Mouse (Mus musculus): ENCODE results near the gene Ros1. TPM values are rescaled to one million over a fixed set of nuclear protein-coding genes. Genes with fewer than 3 reads are reported as not detected.

Ros1 gene
- polyA plus RNA-seq, 1 experiment = not detected

GRCm38 (mm10) chr10:52174376-52174775 is 20.7 kb downstream of the Ros1 start:
- no peak overlapping the region for H3K27ac ChIP-seq (ENCODE audit: control insufficient read depth, insufficient read depth, low read depth, low read length, poor library complexity)
- H3K4me3 ChIP-seq (replicated peaks; ENCODE audit: control insufficient read depth, low read depth, low read length) = no peak overlapping the region
- 76% methylated on average over 4 of the region's 4 CpGs for WGBS
- TF ChIP-seq CTCF (IDR thresholded peaks at IDR 0.05; ENCODE audit: control insufficient read depth, insufficient read depth, low read length) (no peak), POLR2A (IDR thresholded peaks at IDR 0.05; ENCODE audit: borderline replicate concordance, control insufficient read depth, low read depth, low read length) (no peak)
- no peaks in the 10 kb centered on the region for H3K4me1 ChIP-seq (ENCODE audit: control insufficient read depth, insufficient read depth, low read length)

GRCm38 (mm10) chr10:52170489-52170888 is 24.6 kb downstream of the Ros1 start:
- 77% methylated on average over 1 of the region's 1 CpGs for WGBS
- H3K4me3 ChIP-seq (replicated peaks; ENCODE audit: control insufficient read depth, low read depth, low read length) = no peak overlapping the region
- TF ChIP-seq CTCF (IDR thresholded peaks at IDR 0.05; ENCODE audit: control insufficient read depth, insufficient read depth, low read length) = no peak
- no peak for TF ChIP-seq POLR2A (IDR thresholded peaks at IDR 0.05; ENCODE audit: borderline replicate concordance, control insufficient read depth, low read depth, low read length)
- H3K4me1 ChIP-seq (ENCODE audit: control insufficient read depth, insufficient read depth, low read length) = no peaks in the 10 kb centered on the region
- H3K27ac ChIP-seq (ENCODE audit: control insufficient read depth, insufficient read depth, low read depth, low read length, poor library complexity) = no peak overlapping the region

- no peaks in the 10 kb centered on the region for H3K4me1 ChIP-seq (ENCODE audit: control insufficient read depth, insufficient read depth, low read length)
- no peak overlapping the region for H3K4me3 ChIP-seq (replicated peaks; ENCODE audit: control insufficient read depth, low read depth, low read length)
- no peak overlapping the region for H3K27ac ChIP-seq (ENCODE audit: control insufficient read depth, insufficient read depth, low read depth, low read length, poor library complexity)
- 73% methylated on average over 5 of the region's 5 CpGs for WGBS
- TF ChIP-seq POLR2A (IDR thresholded peaks at IDR 0.05; ENCODE audit: borderline replicate concordance, control insufficient read depth, low read depth, low read length) = no peak
- TF ChIP-seq CTCF (IDR thresholded peaks at IDR 0.05; ENCODE audit: control insufficient read depth, insufficient read depth, low read length) = no peak
Observed at GRCm38 (mm10) chr10:52169841-52170240, 25.2 kb downstream of the Ros1 start.

DNA sequence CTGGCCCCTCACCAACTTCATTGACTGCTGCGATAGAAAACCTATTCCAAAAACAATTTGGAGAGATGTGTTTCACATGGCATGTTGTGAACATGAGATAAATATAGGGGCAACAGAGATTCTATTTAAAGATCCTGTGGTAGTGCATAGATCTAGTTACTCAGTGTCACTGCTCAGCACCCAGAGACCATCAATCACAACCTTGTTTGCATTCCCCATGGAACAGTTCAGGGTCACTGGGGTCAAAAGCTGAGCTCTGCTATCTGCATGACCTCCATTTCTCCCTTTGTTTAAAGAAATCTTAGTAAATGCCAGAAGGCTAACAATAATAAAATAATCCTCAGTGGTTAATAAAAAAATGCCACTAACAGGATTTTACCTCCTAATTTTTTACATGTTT is 29.7 kb downstream of the Ros1 start:
- Histone ChIP-seq H3K27ac (ENCODE audit: control insufficient read depth, insufficient read depth, low read depth, low read length, poor library complexity) (no peak overlapping the region), H3K4me1 (ENCODE audit: control insufficient read depth, insufficient read depth, low read length) (no peaks in the 10 kb centered on the region), H3K4me3 (replicated peaks; ENCODE audit: control insufficient read depth, low read depth, low read length) (no peak overlapping the region)
- TF ChIP-seq CTCF (IDR thresholded peaks at IDR 0.05; ENCODE audit: control insufficient read depth, insufficient read depth, low read length) (no peak), POLR2A (IDR thresholded peaks at IDR 0.05; ENCODE audit: borderline replicate concordance, control insufficient read depth, low read depth, low read length) (no peak)
- WGBS = 71% methylated on average over 1 of the region's 1 CpGs

GRCm38 (mm10) chr10:52160604-52161003 is 34.4 kb downstream of the Ros1 start:
- no peak overlapping the region for H3K4me3 ChIP-seq (replicated peaks; ENCODE audit: control insufficient read depth, low read depth, low read length)
- TF ChIP-seq POLR2A (IDR thresholded peaks at IDR 0.05; ENCODE audit: borderline replicate concordance, control insufficient read depth, low read depth, low read length) (no peak), CTCF (IDR thresholded peaks at IDR 0.05; ENCODE audit: control insufficient read depth, insufficient read depth, low read length) (no peak)
- WGBS = 64% methylated on average over 3 of the region's 3 CpGs
- H3K27ac ChIP-seq (ENCODE audit: control insufficient read depth, insufficient read depth, low read depth, low read length, poor library complexity) = no peak overlapping the region
- no peaks in the 10 kb centered on the region for H3K4me1 ChIP-seq (ENCODE audit: control insufficient read depth, insufficient read depth, low read length)

GRCm38 (mm10) chr10:52159704-52160103 is 35.3 kb downstream of the Ros1 start:
- 79% methylated on average over 3 of the region's 3 CpGs for WGBS
- Histone ChIP-seq H3K4me3 (replicated peaks; ENCODE audit: control insufficient read depth, low read depth, low read length) (no peak overlapping the region), H3K4me1 (ENCODE audit: control insufficient read depth, insufficient read depth, low read length) (no peaks in the 10 kb centered on the region), H3K27ac (ENCODE audit: control insufficient read depth, insufficient read depth, low read depth, low read length, poor library complexity) (no peak overlapping the region)
- no peak for TF ChIP-seq POLR2A (IDR thresholded peaks at IDR 0.05; ENCODE audit: borderline replicate concordance, control insufficient read depth, low read depth, low read length)
- no peak for TF ChIP-seq CTCF (IDR thresholded peaks at IDR 0.05; ENCODE audit: control insufficient read depth, insufficient read depth, low read length)

GRCm38 (mm10) chr10:52133354-52134074 is 61.5 kb downstream of the Ros1 start:
- Histone ChIP-seq H3K4me3 (replicated peaks; ENCODE audit: control insufficient read depth, low read depth, low read length) (no peak overlapping the region), H3K4me1 (ENCODE audit: control insufficient read depth, insufficient read depth, low read length) (no peaks in the 10 kb centered on the region), H3K27ac (ENCODE audit: control insufficient read depth, insufficient read depth, low read depth, low read length, poor library complexity) (no peak overlapping the region)
- no peak for TF ChIP-seq POLR2A (IDR thresholded peaks at IDR 0.05; ENCODE audit: borderline replicate concordance, control insufficient read depth, low read depth, low read length)
- TF ChIP-seq CTCF (IDR thresholded peaks at IDR 0.05; ENCODE audit: control insufficient read depth, insufficient read depth, low read length) = no peak
- 39% methylated on average over 4 of the region's 4 CpGs for WGBS

GRCm38 (mm10) chr10:52130762-52131161 is 64.3 kb downstream of the Ros1 start:
- H3K27ac ChIP-seq (ENCODE audit: control insufficient read depth, insufficient read depth, low read depth, low read length, poor library complexity) = no peak overlapping the region
- no peaks in the 10 kb centered on the region for H3K4me1 ChIP-seq (ENCODE audit: control insufficient read depth, insufficient read depth, low read length)
- 48% methylated on average over 2 of the region's 2 CpGs for WGBS
- H3K4me3 ChIP-seq (replicated peaks; ENCODE audit: control insufficient read depth, low read depth, low read length) = no peak overlapping the region
- TF ChIP-seq POLR2A (IDR thresholded peaks at IDR 0.05; ENCODE audit: borderline replicate concordance, control insufficient read depth, low read depth, low read length) (no peak), CTCF (IDR thresholded peaks at IDR 0.05; ENCODE audit: control insufficient read depth, insufficient read depth, low read length) (no peak)

Data from bone marrow, adult 2 months (tissue).